Comparison of ENCODE assay signal across 9 mouse cellular contexts in genomic region chr8:91872278-91873115, GRCm38 (mm10).
DNase-seq lines count a peak whose midpoint lies in the region; ATAC-seq and TF ChIP-seq lines count a peak whose summit lies in the region.
"Had no signal": no experiment of that assay in that cellular context is flagged by ENCODE, and none has a peak within 500 bp of the region (broad histone marks: within the 10 kb centered on the region; RNA-seq: fewer than 3 reads in every experiment).

No protein-coding gene starts in this region.

- TF ChIP-seq POLR2A in thymus, adult 2 months (IDR thresholded peaks at IDR 0.05; ENCODE audit: control insufficient read depth, extremely low read depth, insufficient read depth, low read length, poor library complexity) = no peak

- no peaks in the 10 kb centered on the region for H3K36me3 ChIP-seq in embryonic facial prominence, embryonic 11.5 days (replicated peaks; ENCODE audit: control insufficient read depth, insufficient read depth, low read depth, low read length)
- H3K36me3 ChIP-seq in limb, embryonic 10.5 days = no peaks in the 10 kb centered on the region
- H3K36me3 ChIP-seq in neural tube, embryonic 11.5 days (ENCODE audit: control insufficient read depth, insufficient read depth, low read length) = no peaks in the 10 kb centered on the region
- H3K36me3 ChIP-seq in thymus, adult 2 months (ENCODE audit: control insufficient read depth, insufficient read depth, low read length) = no peaks in the 10 kb centered on the region

- H3K27ac ChIP-seq in layer of hippocampus, adult 2 months = no peak overlapping the region
- H3K27ac ChIP-seq in embryonic facial prominence, embryonic 11.5 days (replicated peaks; ENCODE audit: low read depth, low read length) = no peak overlapping the region
- no peak overlapping the region for H3K27ac ChIP-seq in limb, embryonic 10.5 days
- H3K27ac ChIP-seq in neural tube, embryonic 11.5 days (ENCODE audit: low read depth, low read length) = no peak overlapping the region
- no peak overlapping the region for H3K27ac ChIP-seq in thymus, adult 2 months (ENCODE audit: control insufficient read depth, insufficient read depth, low read length)

- H3K4me3 ChIP-seq in layer of hippocampus, adult 2 months = peak overlapping the region; percentile 20; the same call in 1 of the 2 replicates
- no peak overlapping the region for H3K4me3 ChIP-seq in embryonic facial prominence, embryonic 11.5 days (ENCODE audit: low read depth, low read length)
- peak overlapping the region; percentile 34; the same call in 1 of the 2 replicates for H3K4me3 ChIP-seq in limb, embryonic 10.5 days
- H3K4me3 ChIP-seq in neural tube, embryonic 11.5 days (ENCODE audit: low read depth, low read length) = peak overlapping the region; percentile 15
- H3K4me3 ChIP-seq in thymus, adult 2 months (ENCODE audit: control insufficient read depth, insufficient read depth, low read length) = no peak overlapping the region

- H3K4me2 ChIP-seq in embryonic facial prominence, embryonic 11.5 days (ENCODE audit: low read depth, low read length) = no peak overlapping the region
- peak overlapping the region; percentile 27 for H3K4me2 ChIP-seq in neural tube, embryonic 11.5 days (ENCODE audit: low read depth)

- TF ChIP-seq CTCF in layer of hippocampus, adult 2 months (conservative IDR thresholded peaks at IDR 0.05) = peak; percentile 15; the same call in 1 of the 2 replicates
- TF ChIP-seq CTCF in thymus, adult 2 months (IDR thresholded peaks at IDR 0.05; ENCODE audit: borderline replicate concordance, control insufficient read depth, extremely low read depth, insufficient read depth, low read length, poor library complexity) = no peak

- peak; percentile 59 for ATAC-seq in embryonic facial prominence, embryonic 11.5 days (replicated peaks; ENCODE audit: insufficient number of reproducible peaks, low FRiP score, low TSS enrichment, low read depth)
- ATAC-seq in hematopoietic stem cell, adult 5-6 weeks (replicated peaks in 1 of 2; ENCODE audit: insufficient read depth in 1 of 2, low FRiP score in 2 of 2, low TSS enrichment in 1 of 2, low read depth in 1 of 2, poor library complexity in 2 of 2, severe bottlenecking in 2 of 2) = peak; percentile 72 to 77
- ATAC-seq in neural tube, embryonic 11.5 days (ENCODE audit: insufficient read depth, low FRiP score, low TSS enrichment) = peak; percentile 68
- ATAC-seq: Patski had no signal

- peak overlapping the region; percentile 15; the same call in 1 of the 2 replicates for H3K9ac ChIP-seq in embryonic facial prominence, embryonic 11.5 days (replicated peaks; ENCODE audit: low read length)
- no peak overlapping the region for H3K9ac ChIP-seq in neural tube, embryonic 11.5 days (ENCODE audit: low read length)

- WGBS in embryonic facial prominence, embryonic 11.5 days = 25% methylated on average over 29 of the region's 29 CpGs
- 12% methylated on average over 29 of the region's 29 CpGs for WGBS in limb, embryonic 10.5 days
- WGBS in neural tube, embryonic 11.5 days = 4% methylated on average over 29 of the region's 29 CpGs
- WGBS in thymus, adult 2 months = 18% methylated on average over 29 of the region's 29 CpGs

- DNase-seq in layer of hippocampus, adult 2 months (ENCODE audit: low spot score in 2 of 2) = no peak
- no peak for DNase-seq in layer of hippocampus, adult 9-11 months
- peak; percentile 30 for DNase-seq in embryonic facial prominence, embryonic 11.5 days (ENCODE audit: low spot score)
- DNase-seq in limb, embryonic 10.5 days (ENCODE audit: low spot score) = peak; percentile 58
- peak; percentile 75 for DNase-seq in neural tube, embryonic 11.5 days (ENCODE audit: low spot score)
- no peak for DNase-seq in frontal cortex, postnatal 10 days (ENCODE audit: low spot score in 2 of 2)
- no peak for DNase-seq in thymus, adult 2 months

- no peaks in the 10 kb centered on the region for H3K27me3 ChIP-seq in embryonic facial prominence, embryonic 11.5 days (ENCODE audit: control insufficient read depth, insufficient read depth, low read length)
- peaks cover 100% of the 10 kb centered on the region for H3K27me3 ChIP-seq in limb, embryonic 10.5 days (ENCODE audit: low read depth, poor library complexity, severe bottlenecking)
- peaks cover 14% of the 10 kb centered on the region for H3K27me3 ChIP-seq in neural tube, embryonic 11.5 days (ENCODE audit: control insufficient read depth, insufficient read depth, low read length)
- H3K27me3 ChIP-seq in thymus, adult 2 months (ENCODE audit: control insufficient read depth, insufficient read depth, low read length) = no peaks in the 10 kb centered on the region

- H3K4me1 ChIP-seq in embryonic facial prominence, embryonic 11.5 days (ENCODE audit: control insufficient read depth, insufficient read depth, low read length) = no peaks in the 10 kb centered on the region
- peaks cover 32% of the 10 kb centered on the region for H3K4me1 ChIP-seq in limb, embryonic 10.5 days
- H3K4me1 ChIP-seq in neural tube, embryonic 11.5 days (ENCODE audit: control insufficient read depth, insufficient read depth, low read length) = peaks cover 17% of the 10 kb centered on the region
- H3K4me1 ChIP-seq in thymus, adult 2 months (replicated peaks; ENCODE audit: control insufficient read depth, insufficient read depth, low read length) = no peaks in the 10 kb centered on the region

- H3K9me3 ChIP-seq in embryonic facial prominence, embryonic 11.5 days (replicated peaks; ENCODE audit: control insufficient read depth, low read length) = no peaks in the 10 kb centered on the region
- no peaks in the 10 kb centered on the region for H3K9me3 ChIP-seq in limb, embryonic 10.5 days (replicated peaks)
- H3K9me3 ChIP-seq in neural tube, embryonic 11.5 days (ENCODE audit: control insufficient read depth, low read length) = no peaks in the 10 kb centered on the region

Comparison
In these comparisons a context has a peak if more than half of its experiments do, and no peak if none do; other contexts are left out.
1. DNase-seq: peak in embryonic facial prominence, embryonic 11.5 days (single experiment), limb, embryonic 10.5 days (single experiment) and neural tube, embryonic 11.5 days (single experiment); none in layer of hippocampus, adult 2 months (0 of 2), layer of hippocampus, adult 9-11 months (single experiment), frontal cortex, postnatal 10 days (0 of 2) and thymus, adult 2 months (single experiment).
2. H3K4me3 ChIP-seq: peak in layer of hippocampus, adult 2 months (single experiment), limb, embryonic 10.5 days (single experiment) and neural tube, embryonic 11.5 days (single experiment); none in embryonic facial prominence, embryonic 11.5 days (single experiment) and thymus, adult 2 months (single experiment).
3. Peak in every context shown above with its lines, with median percentiles within 50 percentile points of each other: ATAC-seq.